27 mouse cellular contexts compared by ENCODE assay signal in genomic region chr19:28724641-28725040, GRCm38 (mm10).
"Had no signal": no experiment of that assay in that cellular context is flagged by ENCODE, and none has a peak within 500 bp of the region (broad histone marks: within the 10 kb centered on the region; RNA-seq: fewer than 3 reads in every experiment).

No protein-coding gene starts in this region.

- H3K4me1 ChIP-seq: embryonic facial prominence, embryonic 10.5 days; embryonic facial prominence, embryonic 12.5 days; embryonic facial prominence, embryonic 13.5 days; embryonic facial prominence, embryonic 15.5 days; forebrain, embryonic 12.5 days; forebrain, embryonic 13.5 days; forebrain, embryonic 15.5 days had no signal

- ATAC-seq: forebrain, embryonic 13.5 days; forebrain, embryonic 14.5 days; forebrain, embryonic 15.5 days; forebrain, embryonic 16.5 days; forebrain, postnatal 0 days had no signal

- H3K27ac ChIP-seq: embryonic facial prominence, embryonic 10.5 days; embryonic facial prominence, embryonic 12.5 days; embryonic facial prominence, embryonic 13.5 days; embryonic facial prominence, embryonic 15.5 days; forebrain, embryonic 10.5 days; forebrain, embryonic 12.5 days; forebrain, embryonic 13.5 days; forebrain, embryonic 15.5 days; gastrocnemius, adult 2 months; heart, adult 2 months had no signal

- H3K36me3 ChIP-seq: embryonic facial prominence, embryonic 10.5 days; embryonic facial prominence, embryonic 12.5 days; embryonic facial prominence, embryonic 13.5 days; embryonic facial prominence, embryonic 15.5 days; forebrain, embryonic 10.5 days; forebrain, embryonic 12.5 days; forebrain, embryonic 15.5 days had no signal

- DNase-seq: cerebellum, adult 8-10 months; cerebellum, adult 9-10 months; cerebellum, adult 9-11 months; cerebellum, postnatal 10 days; cerebellum, postnatal 14 days; cerebellum, postnatal 25 days; cerebellum, postnatal 36 days; embryo, embryonic 11 days; forebrain, postnatal 0 days; gastrocnemius, adult 2 months; gastrocnemius, postnatal 10 days; gastrocnemius, postnatal 14 days; gastrocnemius, postnatal 25 days; gastrocnemius, postnatal 36 days; heart, adult 18-20 months; heart, adult 2 months had no signal

- H3K9me3 ChIP-seq: embryonic facial prominence, embryonic 10.5 days; embryonic facial prominence, embryonic 12.5 days; embryonic facial prominence, embryonic 13.5 days; embryonic facial prominence, embryonic 15.5 days; forebrain, embryonic 10.5 days; forebrain, embryonic 12.5 days; forebrain, embryonic 13.5 days; forebrain, embryonic 15.5 days had no signal

- H3K9ac ChIP-seq: embryonic facial prominence, embryonic 12.5 days; embryonic facial prominence, embryonic 13.5 days; embryonic facial prominence, embryonic 15.5 days; forebrain, embryonic 12.5 days; forebrain, embryonic 13.5 days; forebrain, embryonic 15.5 days; forebrain, postnatal 0 days had no signal

- H3K27me3 ChIP-seq: embryonic facial prominence, embryonic 12.5 days; embryonic facial prominence, embryonic 13.5 days; embryonic facial prominence, embryonic 15.5 days; forebrain, embryonic 15.5 days had no signal

- H3K4me2 ChIP-seq: embryonic facial prominence, embryonic 12.5 days; embryonic facial prominence, embryonic 13.5 days; embryonic facial prominence, embryonic 15.5 days; forebrain, embryonic 12.5 days; forebrain, embryonic 13.5 days; forebrain, embryonic 15.5 days had no signal

- H3K4me3 ChIP-seq: embryonic facial prominence, embryonic 10.5 days; embryonic facial prominence, embryonic 12.5 days; embryonic facial prominence, embryonic 13.5 days; embryonic facial prominence, embryonic 15.5 days; erythroblast, embryonic 14.5 days; forebrain, embryonic 10.5 days; forebrain, embryonic 12.5 days; forebrain, embryonic 13.5 days; forebrain, embryonic 15.5 days; gastrocnemius, adult 2 months; heart, adult 2 months had no signal
